Mouse (Mus musculus): Measurements from ENCODE around the gene Gnl2.

- TF ChIP-seq CTCF (conservative IDR thresholded peaks at IDR 0.05; ENCODE audit: low read length): no peak
- TF ChIP-seq NANOG (IDR thresholded peaks at IDR 0.05; ENCODE audit: borderline replicate concordance, low read length): no peak
These were observed 1.0 kb downstream of the Gnl2 start for GRCm38 (mm10) chr4:125017431-125017830.

Measured in E14TG2a.4 (cell line).